Mouse (Mus musculus) adrenal gland, postnatal 4 days (tissue): Measurements from ENCODE around the gene 4933406M09Rik. TPM values are rescaled to one million over a fixed set of nuclear protein-coding genes. Genes with fewer than 3 reads are reported as not detected.
A peak's percentile ranks its signal among the peaks of the same experiment; 100 is the strongest.

Experiments used
- DNase-seq, 2 experiments: peaks; one replicate each; pipeline ENCODE4 v3.0.0; 2021 to 2022; ENCODE audit warnings: low spot score in 2 of 2, mixed read lengths in 2 of 2
- long read RNA-seq, 2 experiments: library from polyadenylated mRNA; stranded (forward); transcript quantifications; one replicate each; pipeline ENCODE4 v2.0.0; 2021
- total RNA-seq, 2 experiments: library from RNA; stranded (reverse); gene quantifications; 2 replicates each; pipeline ENCODE4 v1.2.3; 2021

4933406M09Rik gene
- total RNA-seq: not detected
- long read RNA-seq, experiment 1: 0 reads
- long read RNA-seq, experiment 2: 0 reads

DNA sequence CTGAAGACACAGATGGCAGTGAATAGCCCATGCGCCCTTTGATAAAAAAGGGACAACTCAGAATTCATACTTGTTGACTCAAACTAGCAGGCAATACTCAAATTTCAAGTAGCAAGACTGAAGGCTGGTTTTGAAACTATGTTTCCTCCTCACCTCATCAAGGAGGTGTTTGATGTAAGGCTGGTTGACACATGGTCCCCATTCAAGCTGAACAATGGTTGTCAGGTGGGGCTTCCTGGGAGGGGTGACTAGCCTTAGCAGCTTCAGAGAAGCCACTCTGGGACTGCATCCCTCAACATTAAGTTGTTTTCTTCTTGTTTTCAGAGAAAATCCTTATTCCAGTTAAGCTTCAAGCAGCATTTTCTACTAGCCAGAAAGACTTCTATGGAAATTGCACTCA, at the start of gene 4933406M09Rik:
4933406M09Rik (plus strand) TSS at position 275 of the 400 bp plus-strand sequence.
- no peak for DNase-seq

GRCm38 (mm10) chr1:134336958-134337710, 48.6 kb upstream of the 4933406M09Rik start:
- DNase-seq: no peak

DNA sequence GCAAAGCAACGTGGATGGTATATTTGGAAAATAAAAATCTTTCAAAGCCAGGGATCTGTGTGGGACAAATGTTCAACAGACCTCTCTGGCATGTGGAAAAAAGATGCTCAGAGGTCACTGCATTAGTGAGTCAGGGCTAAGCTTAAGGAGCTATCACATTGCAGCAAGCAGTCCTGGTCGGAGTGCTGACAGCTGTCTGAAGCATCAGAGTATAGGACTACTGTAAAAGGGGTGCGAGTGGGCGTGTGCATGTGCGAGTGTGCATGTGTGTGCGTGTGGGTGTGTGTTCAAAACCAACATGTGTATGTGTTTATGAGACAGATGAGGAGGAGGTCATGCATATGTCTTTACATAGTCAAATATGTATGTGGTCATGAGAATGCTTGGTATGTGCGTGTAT, 46.6 kb upstream of the 4933406M09Rik start:
- no peak for DNase-seq

DNA sequence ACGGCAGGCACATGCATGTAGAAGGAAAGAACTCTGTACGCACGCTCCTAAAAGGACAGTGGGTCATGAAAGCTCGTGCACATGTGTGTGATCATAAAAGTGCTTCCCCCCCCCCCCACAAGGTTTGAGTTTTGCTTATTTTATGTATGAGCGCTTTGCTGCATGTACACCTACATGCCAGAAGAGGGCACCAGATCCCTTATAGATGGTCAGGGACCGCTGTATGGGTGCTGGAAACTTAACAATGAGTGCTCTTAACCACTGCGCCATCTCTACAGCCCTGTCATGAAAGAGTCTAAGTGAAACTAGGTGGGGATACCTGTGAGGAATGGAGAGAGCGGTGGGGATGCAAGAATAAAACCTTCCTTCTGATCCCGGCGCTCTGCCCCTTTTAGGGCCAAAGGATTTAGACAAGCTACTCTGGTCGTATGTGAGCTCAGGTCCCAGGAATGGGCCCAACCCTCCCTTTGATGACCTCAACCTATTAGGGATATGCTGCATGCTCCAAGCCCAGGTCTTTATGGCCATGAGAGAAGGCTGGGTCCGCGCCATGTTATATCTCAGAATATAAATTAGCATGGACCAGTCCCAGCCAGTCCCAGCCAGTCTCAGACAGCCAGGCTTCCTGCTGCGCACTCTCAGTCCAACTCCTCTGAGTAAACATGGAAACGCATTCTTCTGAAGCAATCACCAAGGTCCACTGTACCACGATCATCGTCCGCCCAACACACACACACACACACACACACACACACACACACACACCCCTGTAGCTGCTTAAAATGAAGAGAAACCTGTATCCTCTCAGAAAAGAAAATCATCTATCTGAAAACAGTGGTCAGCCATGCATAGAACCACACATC, 45.8 kb upstream of the 4933406M09Rik start:
- no peak for DNase-seq

- no peak for DNase-seq
Measured at GRCm38 (mm10) chr1:134341641-134342277, 44.0 kb upstream of the 4933406M09Rik start.

GRCm38 (mm10) chr1:134342278-134342664, 43.5 kb upstream of the 4933406M09Rik start:
- no peak for DNase-seq

DNA sequence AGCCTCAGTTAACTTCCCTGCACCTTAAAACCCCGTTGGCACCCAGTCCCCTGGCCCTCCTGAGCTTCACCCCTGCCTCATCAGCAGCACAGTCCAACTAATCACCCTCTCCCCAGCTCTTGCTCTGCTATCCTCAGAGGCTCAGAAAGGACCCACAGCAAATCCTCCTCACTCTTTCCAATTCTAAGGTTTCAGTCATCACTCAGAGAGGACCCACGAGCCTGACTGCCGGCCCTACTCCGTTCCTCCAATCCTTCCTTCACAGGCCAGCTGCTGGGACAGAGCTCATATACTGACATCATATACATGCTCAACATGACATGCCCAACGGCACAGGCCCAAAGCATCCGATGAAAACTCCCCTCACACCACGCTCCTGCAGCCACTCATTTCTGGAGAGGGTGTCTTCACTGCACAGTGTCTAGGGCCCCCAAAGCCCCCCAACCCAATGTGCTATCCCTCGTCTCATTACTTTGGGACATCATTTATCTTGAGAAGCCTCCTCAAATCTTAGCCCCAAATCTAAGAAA, 42.9 kb upstream of the 4933406M09Rik start:
- no peak for DNase-seq

DNA sequence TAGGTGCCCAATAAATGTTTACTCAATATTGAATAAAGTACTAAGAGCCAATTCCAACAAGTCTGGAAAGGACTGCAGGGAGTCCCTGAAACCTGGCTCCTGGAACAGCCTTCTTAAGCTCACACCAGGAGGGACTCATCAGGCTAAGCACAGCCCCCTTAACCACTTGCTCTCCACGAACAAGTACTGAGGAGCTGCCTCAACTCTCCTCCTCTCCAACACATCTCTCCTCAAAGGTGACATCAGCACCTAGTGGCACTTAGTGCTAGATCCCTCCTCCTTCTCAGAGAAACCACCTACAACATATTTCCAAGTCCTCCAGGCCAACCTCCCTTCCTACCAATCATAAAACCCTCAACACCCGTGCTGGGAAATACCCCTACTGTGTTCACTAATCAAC, 42.2 kb upstream of the 4933406M09Rik start:
- no peak for DNase-seq

GRCm38 (mm10) chr1:134344005-134344950, 41.5 kb upstream of the 4933406M09Rik start:
- DNase-seq: peak; percentile 62 to 74

DNA sequence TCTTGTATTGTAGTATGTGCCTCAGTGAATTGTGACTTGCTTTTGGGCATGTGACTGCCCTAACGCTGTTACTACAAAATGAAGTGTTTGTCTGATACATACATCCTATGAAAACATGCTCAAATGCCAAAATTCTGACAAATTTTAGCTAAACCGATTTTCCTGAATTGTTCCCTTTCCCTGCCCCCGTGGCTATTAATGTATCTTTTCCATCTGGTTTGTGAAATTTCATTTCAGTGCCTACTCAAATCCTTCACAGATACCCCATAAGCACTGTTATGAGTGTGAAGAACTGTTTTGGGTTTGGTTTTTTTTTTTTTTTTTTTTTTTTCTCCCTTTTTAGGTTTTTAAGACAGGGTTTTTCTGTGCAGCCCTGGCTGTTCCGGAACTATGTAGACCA, 40.7 kb upstream of the 4933406M09Rik start:
- no peak for DNase-seq

GRCm38 (mm10) chr1:134347791-134348190, 37.9 kb upstream of the 4933406M09Rik start:
- DNase-seq: no peak

GRCm38 (mm10) chr1:134353326-134353725, 32.4 kb upstream of the 4933406M09Rik start:
- DNase-seq: no peak

DNA sequence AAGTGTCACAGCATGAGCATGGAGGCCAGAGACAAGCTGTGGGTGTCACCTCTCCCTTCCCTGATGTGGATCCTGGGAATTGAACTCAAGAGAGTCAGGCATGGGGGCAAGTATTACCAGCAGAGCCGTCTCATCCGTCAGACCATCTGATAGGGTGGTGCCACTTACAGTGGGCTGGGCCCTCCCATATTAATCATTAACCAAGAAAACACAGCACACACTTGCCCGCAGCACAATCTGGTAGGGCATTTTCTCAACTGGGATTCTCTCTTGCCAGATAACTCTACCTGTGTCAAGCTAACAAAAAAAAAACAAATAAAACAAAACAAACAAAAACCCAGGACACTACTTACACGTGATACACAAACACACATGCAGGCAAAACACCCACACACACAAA, 28.3 kb upstream of the 4933406M09Rik start:
- DNase-seq: no peak

- no peak for DNase-seq
Measured at GRCm38 (mm10) chr1:134360656-134361055, 25.1 kb upstream of the 4933406M09Rik start.

GRCm38 (mm10) chr1:134361195-134361856, 24.4 kb upstream of the 4933406M09Rik start:
- no peak for DNase-seq

- DNase-seq: peak; percentile 92 to 96
Measured at GRCm38 (mm10) chr1:134361857-134362212, 23.9 kb upstream of the 4933406M09Rik start, which contains the start of gene Tmem183a. TSS of gene Tmem183a (minus strand) at chr1:134361979.

DNA sequence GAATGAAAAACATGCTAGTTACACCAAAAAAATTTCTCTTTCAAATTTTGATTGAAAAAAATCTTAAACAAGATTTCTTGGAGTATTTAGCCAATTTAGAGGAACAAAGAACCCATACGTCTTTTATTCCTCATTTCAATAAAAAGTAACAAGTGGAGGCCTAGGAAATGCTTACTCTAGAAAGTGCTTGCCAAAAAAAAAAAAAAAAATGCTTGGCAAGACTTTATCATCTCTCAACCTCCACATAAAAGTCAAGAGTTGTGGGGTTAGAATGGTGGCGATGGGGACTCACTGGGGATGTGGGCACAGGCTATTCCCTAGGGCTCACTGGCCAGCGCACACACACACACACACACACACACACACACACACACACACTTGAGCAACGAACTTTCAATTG, 22.5 kb upstream of the 4933406M09Rik start:
- no peak for DNase-seq

DNA sequence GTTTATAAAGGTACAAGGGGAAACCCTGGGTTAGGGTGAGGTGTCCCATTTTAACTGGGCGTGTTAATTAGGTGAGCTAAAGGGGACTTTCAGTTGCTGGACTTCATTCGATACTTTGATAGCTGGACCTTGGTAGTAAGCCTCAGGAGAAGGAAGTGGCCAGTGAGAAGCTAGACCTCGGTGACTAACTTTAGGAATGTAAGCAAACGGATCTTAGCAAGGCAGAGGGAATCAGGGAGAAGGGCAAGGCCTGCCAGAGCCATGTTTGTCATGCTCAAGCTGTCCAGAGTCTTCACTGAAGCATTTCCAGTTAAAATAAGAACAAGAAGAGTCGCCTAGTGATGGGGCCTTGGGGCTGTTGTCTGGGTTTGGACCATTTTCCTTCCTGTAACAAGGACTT, 20.2 kb upstream of the 4933406M09Rik start:
- no peak for DNase-seq

- DNase-seq: peak in 1 of 2 experiments; percentile 44
Measured at GRCm38 (mm10) chr1:134368777-134369337, 16.9 kb upstream of the 4933406M09Rik start.
